Mouse (Mus musculus) cerebellum, postnatal 25 days (tissue): ENCODE results near the gene Arl15.
A peak's percentile ranks its signal among the peaks of the same experiment; 100 is the strongest.

Experiments used
- DNase-seq, 2 experiments: peaks; one replicate each; pipeline ENCODE4 v3.0.0; 2021; ENCODE audit warnings: mixed read lengths in 2 of 2

Gene Arl15

GRCm38 (mm10) chr13:113877420-113877819 lies 83.1 kb downstream of the Arl15 start:
- DNase-seq: peak; percentile 73 to 81

DNA sequence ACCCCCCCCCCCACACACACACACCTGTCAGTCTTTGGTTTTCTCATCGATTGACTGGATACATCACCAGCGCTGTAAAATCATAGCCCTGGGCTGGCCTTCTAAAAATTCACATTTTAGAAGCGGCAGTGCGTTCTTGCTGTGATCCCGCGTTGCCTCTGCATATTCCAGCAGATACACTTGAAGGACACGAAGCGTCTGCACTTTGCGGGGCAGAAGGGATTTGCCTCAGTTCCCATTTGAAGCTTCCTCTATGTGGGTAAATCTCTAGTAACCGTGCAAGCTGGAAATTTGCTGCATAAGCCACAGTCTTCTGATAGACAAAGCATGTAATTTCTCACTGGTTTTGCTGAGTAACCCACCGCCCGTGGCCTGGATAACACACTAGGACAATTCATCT lies 84.3 kb downstream of the Arl15 start:
- DNase-seq: no peak

- DNase-seq: no peak
Observed at GRCm38 (mm10) chr13:113879651-113880327, 85.5 kb downstream of the Arl15 start.

- DNase-seq: no peak
Observed at GRCm38 (mm10) chr13:113880564-113881171, 86.4 kb downstream of the Arl15 start.

DNA sequence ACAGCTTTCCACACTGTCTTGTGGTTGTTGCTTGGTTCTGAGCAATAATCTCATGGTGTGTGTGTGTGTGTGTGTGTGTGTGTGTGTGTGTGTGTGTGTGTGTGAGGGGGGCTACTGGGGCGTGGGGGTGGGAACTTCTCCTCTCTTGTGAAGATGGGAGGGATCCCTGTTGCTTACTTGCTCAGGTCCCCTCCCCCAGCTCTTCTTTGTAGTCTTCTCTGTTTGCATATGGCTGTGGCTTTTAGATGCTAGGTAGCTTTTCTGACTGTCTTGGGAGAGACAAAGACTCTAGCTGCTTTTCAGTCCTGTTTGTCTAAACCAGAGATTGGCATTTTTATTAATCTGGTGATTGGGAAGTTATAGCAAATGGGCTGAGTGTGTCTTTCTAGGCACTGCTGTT lies 88.7 kb downstream of the Arl15 start:
- DNase-seq: no peak

- DNase-seq: no peak
Observed at GRCm38 (mm10) chr13:113887090-113887489, 92.8 kb downstream of the Arl15 start.

GRCm38 (mm10) chr13:113888126-113888525 lies 93.8 kb downstream of the Arl15 start:
- DNase-seq: no peak

DNA sequence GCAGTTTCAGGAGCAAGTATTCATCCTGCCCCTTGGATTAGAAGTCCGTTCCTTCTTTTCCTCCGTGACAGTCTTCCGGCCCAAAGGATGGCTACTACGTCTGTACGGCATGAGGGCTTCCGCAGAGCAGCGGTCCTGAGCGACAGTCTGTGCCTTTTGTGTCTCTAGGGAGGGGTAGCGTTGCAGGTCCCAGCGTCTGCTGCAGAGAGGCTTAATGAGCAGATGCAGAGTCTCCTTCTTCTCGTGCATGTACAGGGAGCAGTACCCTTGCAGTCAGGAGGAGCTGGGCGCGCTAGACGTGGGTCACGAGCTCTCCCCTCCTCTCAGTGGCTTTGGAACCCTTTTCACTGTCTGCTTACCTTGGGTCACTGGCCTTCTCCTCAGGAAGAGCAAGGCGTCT lies 94.4 kb downstream of the Arl15 start:
- no peak for DNase-seq

- no peak for DNase-seq
Observed at GRCm38 (mm10) chr13:113889140-113890055, 95.1 kb downstream of the Arl15 start.

DNA sequence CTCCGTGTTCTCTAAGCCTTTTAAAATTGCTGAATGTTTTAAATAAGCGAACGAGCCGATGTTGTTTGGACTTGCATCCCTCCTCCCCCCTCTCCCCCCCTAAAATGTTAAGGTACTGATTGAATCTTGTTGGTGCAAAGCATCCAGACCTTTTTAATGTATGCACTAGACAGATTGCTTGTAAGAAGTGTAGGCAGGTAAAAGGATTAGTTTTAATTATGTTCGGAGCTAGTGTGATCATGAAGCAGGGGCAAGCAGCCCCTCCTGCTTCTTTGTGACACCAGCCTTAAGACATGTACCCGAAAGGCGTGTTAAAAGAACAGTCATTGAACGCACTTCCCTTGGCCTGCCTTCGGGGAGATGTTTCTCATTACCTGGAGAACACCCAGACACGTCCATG lies 102.4 kb downstream of the Arl15 start:
- DNase-seq: no peak

- no peak for DNase-seq
Observed at GRCm38 (mm10) chr13:113897498-113897897, 103.2 kb downstream of the Arl15 start.

GRCm38 (mm10) chr13:113897951-113898350 lies 103.6 kb downstream of the Arl15 start:
- no peak for DNase-seq

GRCm38 (mm10) chr13:113901001-113901545 lies 106.8 kb downstream of the Arl15 start:
- DNase-seq: no peak

DNA sequence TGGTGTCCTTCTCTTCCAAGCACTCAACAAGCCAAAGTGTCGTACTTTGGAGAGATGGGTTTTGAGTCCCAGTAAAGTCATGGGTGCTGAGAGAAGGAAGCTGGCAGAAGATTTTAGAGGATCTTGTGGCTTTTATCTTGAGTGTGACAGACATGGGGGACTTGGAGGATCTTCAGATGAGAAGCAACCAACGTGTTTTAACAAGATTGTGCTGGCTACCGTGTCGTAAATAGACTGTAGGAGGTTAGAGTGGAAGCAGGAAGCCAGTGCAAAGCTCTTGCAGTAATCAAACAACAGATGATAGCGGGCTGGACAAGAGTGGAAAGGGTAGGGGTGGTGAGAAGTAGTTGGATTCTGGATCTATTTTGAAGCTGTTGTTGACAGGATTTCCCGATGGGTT lies 109.0 kb downstream of the Arl15 start:
- DNase-seq: no peak

GRCm38 (mm10) chr13:113911986-113912519 lies 117.7 kb downstream of the Arl15 start:
- DNase-seq: no peak

- no peak for DNase-seq
Observed at GRCm38 (mm10) chr13:113914551-113914971, 120.3 kb downstream of the Arl15 start.

- DNase-seq: no peak
Observed at GRCm38 (mm10) chr13:113915700-113916099, 121.4 kb downstream of the Arl15 start.

DNA sequence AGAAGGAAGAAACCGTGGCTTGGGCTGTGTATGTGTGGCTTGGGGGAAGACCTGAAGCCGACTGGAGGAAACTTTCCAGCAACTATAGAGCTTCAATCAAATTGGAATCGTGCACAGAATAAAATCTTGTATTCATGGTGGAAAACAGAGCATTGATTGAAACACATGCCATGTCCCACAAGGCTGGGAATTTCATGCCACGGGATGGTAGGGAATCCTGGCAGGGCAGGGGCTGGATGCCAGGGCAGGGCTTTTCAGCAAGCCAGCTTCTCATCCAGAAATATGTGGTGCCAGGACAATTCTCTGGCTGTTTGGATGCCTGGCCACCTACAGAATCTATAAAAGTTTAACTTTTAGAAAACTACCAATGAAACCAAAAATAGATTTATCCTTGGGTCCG lies 122.5 kb downstream of the Arl15 start:
- peak; percentile 62 to 78 for DNase-seq

DNA sequence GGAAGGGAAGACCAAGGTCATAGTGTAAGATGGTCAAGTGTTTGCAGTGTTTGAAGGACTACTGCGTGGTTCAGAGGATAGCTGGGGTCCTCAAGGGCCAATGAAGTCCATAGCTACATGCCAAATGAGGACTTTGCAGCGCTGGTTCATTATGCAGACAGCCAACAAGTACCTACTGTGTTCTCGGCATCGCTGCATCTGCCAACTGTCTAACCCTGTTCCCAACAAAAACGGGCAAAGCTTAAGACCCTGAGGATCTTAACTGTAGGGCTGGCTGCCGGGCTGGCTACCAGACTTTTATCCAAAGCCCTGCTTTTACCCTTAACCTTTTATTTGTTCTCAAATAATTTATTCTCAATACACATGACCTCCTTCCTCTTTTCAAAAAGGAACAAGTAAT lies 123.1 kb downstream of the Arl15 start:
- DNase-seq: peak in 1 of 2 experiments; percentile 31

DNA sequence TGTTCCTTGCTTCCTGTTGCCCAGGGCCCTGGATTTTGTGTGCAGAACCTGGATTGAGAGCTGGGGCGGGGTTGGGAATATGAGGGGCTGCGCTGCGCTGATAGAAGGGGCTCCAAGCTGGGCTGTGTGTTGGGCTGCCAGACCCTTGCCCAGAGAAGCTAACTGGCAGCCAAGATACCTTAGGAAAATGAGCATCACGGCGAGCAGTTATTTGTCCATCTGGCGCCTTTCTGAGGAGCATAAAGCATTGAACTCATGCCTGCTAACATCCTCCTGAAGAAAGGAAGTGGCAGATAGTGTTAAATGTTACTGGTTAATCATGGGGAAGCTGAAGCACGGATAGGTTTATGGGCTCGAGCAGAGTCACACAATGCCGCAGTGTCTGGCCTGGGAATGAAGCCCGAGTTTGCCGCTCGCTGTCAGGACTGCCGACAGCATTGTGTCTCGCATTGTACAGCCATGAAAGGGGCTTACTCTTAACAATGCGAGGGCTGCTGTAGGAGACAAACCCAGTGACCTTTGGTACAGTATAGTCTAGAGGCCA lies 123.6 kb downstream of the Arl15 start:
- DNase-seq: peak; percentile 61 to 67

GRCm38 (mm10) chr13:113918668-113919067 lies 124.4 kb downstream of the Arl15 start:
- peak in 1 of 2 experiments; percentile 50 for DNase-seq

DNA sequence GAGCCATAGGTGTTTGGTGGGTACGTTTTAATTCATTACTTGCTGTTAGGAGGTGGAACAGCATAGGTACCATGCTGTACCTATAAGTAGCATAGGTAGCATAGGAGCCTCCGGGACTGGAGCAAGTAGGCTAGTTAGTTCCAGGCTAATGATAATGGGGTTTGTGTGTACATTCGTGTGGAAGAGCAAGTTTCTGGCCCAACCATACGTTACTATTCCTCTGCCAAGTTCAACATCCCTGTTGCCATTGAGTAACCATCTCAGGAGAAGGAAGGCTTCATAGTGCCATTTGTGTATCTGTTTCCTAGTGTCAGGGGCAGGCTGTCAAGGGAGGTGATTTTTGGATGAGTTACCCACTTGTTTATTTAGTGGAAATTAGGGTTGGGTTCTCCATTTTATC lies 141.4 kb downstream of the Arl15 start:
- no peak for DNase-seq

- peak; percentile 44 to 62 for DNase-seq
Observed at GRCm38 (mm10) chr13:113937231-113937630, 142.9 kb downstream of the Arl15 start.
